Mouse (Mus musculus): ENCODE results near the gene Trim8. TPM values are rescaled to one million over a fixed set of nuclear protein-coding genes. Genes with fewer than 3 reads are reported as not detected.

Gene Trim8
- 0.36 TPM for polyA plus RNA-seq (2014; fragmentation: Illumina TruSeq; extraction: RNeasy Lipid Tissue Mini Kit (QIAGEN cat#74804); ENCODE audit: low read depth, low replicate concordance)

GRCm38 (mm10) chr19:46501401-46502068, at the start of gene Trim8:
Trim8 (plus strand) TSS chr19:46501702.

Other genes starting within 250 kb of the Trim8 start
- 0.14 TPM for gene Nfkb2, start 197.4 kb upstream of the Trim8 start, polyA plus RNA-seq (2014; fragmentation: Illumina TruSeq; extraction: RNeasy Lipid Tissue Mini Kit (QIAGEN cat#74804); ENCODE audit: low read depth, low replicate concordance)
- gene Psd, start 174.5 kb upstream of the Trim8 start, polyA plus RNA-seq (2014; fragmentation: Illumina TruSeq; extraction: RNeasy Lipid Tissue Mini Kit (QIAGEN cat#74804); ENCODE audit: low read depth, low replicate concordance) = 3.7 TPM
- gene Fbxl15, start 173.5 kb upstream of the Trim8 start, polyA plus RNA-seq (2014; fragmentation: Illumina TruSeq; extraction: RNeasy Lipid Tissue Mini Kit (QIAGEN cat#74804); ENCODE audit: low read depth, low replicate concordance) = not detected
- gene Cuedc2, start 163.0 kb upstream of the Trim8 start, polyA plus RNA-seq (2014; fragmentation: Illumina TruSeq; extraction: RNeasy Lipid Tissue Mini Kit (QIAGEN cat#74804); ENCODE audit: low read depth, low replicate concordance) = 2.7 TPM
- 0.69 TPM for gene Mfsd13a, start 160.6 kb upstream of the Trim8 start, polyA plus RNA-seq (2014; fragmentation: Illumina TruSeq; extraction: RNeasy Lipid Tissue Mini Kit (QIAGEN cat#74804); ENCODE audit: low read depth, low replicate concordance)
- 0.15 TPM for gene 2310034G01Rik, start 151.4 kb upstream of the Trim8 start, polyA plus RNA-seq (2014; fragmentation: Illumina TruSeq; extraction: RNeasy Lipid Tissue Mini Kit (QIAGEN cat#74804); ENCODE audit: low read depth, low replicate concordance)
- 87.0 TPM for gene Actr1a, start 106.0 kb upstream of the Trim8 start, polyA plus RNA-seq (2014; fragmentation: Illumina TruSeq; extraction: RNeasy Lipid Tissue Mini Kit (QIAGEN cat#74804); ENCODE audit: low read depth, low replicate concordance)
- gene Sufu, start 104.8 kb upstream of the Trim8 start, polyA plus RNA-seq (2014; fragmentation: Illumina TruSeq; extraction: RNeasy Lipid Tissue Mini Kit (QIAGEN cat#74804); ENCODE audit: low read depth, low replicate concordance) = 15.2 TPM
- gene Arl3, start 71.5 kb downstream of the Trim8 start, polyA plus RNA-seq (2014; fragmentation: Illumina TruSeq; extraction: RNeasy Lipid Tissue Mini Kit (QIAGEN cat#74804); ENCODE audit: low read depth, low replicate concordance) = 300 TPM
- gene Sfxn2, start 71.7 kb downstream of the Trim8 start, polyA plus RNA-seq (2014; fragmentation: Illumina TruSeq; extraction: RNeasy Lipid Tissue Mini Kit (QIAGEN cat#74804); ENCODE audit: low read depth, low replicate concordance) = 2.3 TPM
- 3.6 TPM for gene Wbp1l, start 97.4 kb downstream of the Trim8 start, polyA plus RNA-seq (2014; fragmentation: Illumina TruSeq; extraction: RNeasy Lipid Tissue Mini Kit (QIAGEN cat#74804); ENCODE audit: low read depth, low replicate concordance)
- gene Cyp17a1, start 171.5 kb downstream of the Trim8 start, polyA plus RNA-seq (2014; fragmentation: Illumina TruSeq; extraction: RNeasy Lipid Tissue Mini Kit (QIAGEN cat#74804); ENCODE audit: low read depth, low replicate concordance) = 291 TPM
- 11.2 TPM for gene Borcs7, start 188.2 kb downstream of the Trim8 start, polyA plus RNA-seq (2014; fragmentation: Illumina TruSeq; extraction: RNeasy Lipid Tissue Mini Kit (QIAGEN cat#74804); ENCODE audit: low read depth, low replicate concordance)
- 10.5 TPM for gene As3mt, start 205.8 kb downstream of the Trim8 start, polyA plus RNA-seq (2014; fragmentation: Illumina TruSeq; extraction: RNeasy Lipid Tissue Mini Kit (QIAGEN cat#74804); ENCODE audit: low read depth, low replicate concordance)

All from testis, adult 10 weeks (tissue).